Mouse (Mus musculus) heart, adult 11 months (tissue): ENCODE measurements at regions not wholly inside any gene's neighbourhood (a gene's known extent, or its start where the extent isn't known, plus 50 kb on each side); places are given as distances from the start of the nearest gene placed in this dataset.

Experiments used
- DNase-seq: peaks from one replicate; pipeline ENCODE4 v3.0.0; 2022

- no peak for DNase-seq
These were observed 301.9 kb downstream of the Hs3st3b1 start for GRCm38 (mm10) chr11:63620220-63620619.

GRCm38 (mm10) chr11:63630336-63630735 is 291.8 kb downstream of the Hs3st3b1 start:
- no peak for DNase-seq

GRCm38 (mm10) chr11:63657057-63657456 is 265.0 kb downstream of the Hs3st3b1 start:
- DNase-seq = peak; percentile 70

- DNase-seq = peak; percentile 62
These were observed 256.7 kb downstream of the Hs3st3b1 start for GRCm38 (mm10) chr11:63665268-63665934.

GRCm38 (mm10) chr11:63670477-63670876 is 251.6 kb downstream of the Hs3st3b1 start:
- DNase-seq = no peak

GRCm38 (mm10) chr11:63671816-63672215 is 250.3 kb downstream of the Hs3st3b1 start:
- DNase-seq = no peak

- DNase-seq = no peak
These were observed 244.2 kb downstream of the Hs3st3b1 start for GRCm38 (mm10) chr11:63677921-63678320.

- DNase-seq = no peak
These were observed 243.6 kb downstream of the Hs3st3b1 start for GRCm38 (mm10) chr11:63678382-63678905.

GRCm38 (mm10) chr11:63679491-63679890 is 242.6 kb downstream of the Hs3st3b1 start:
- DNase-seq = no peak

GRCm38 (mm10) chr11:63684228-63684980 is 237.7 kb downstream of the Hs3st3b1 start:
- peak; percentile 67 for DNase-seq

- no peak for DNase-seq
These were observed 231.0 kb downstream of the Hs3st3b1 start for GRCm38 (mm10) chr11:63691041-63691440.

- no peak for DNase-seq
These were observed 217.0 kb downstream of the Hs3st3b1 start for GRCm38 (mm10) chr11:63704995-63705580.

GRCm38 (mm10) chr11:63706057-63706456 is 216.0 kb downstream of the Hs3st3b1 start:
- no peak for DNase-seq

GRCm38 (mm10) chr11:63707093-63707492 is 215.0 kb downstream of the Hs3st3b1 start:
- DNase-seq = no peak

- DNase-seq = no peak
These were observed 213.7 kb downstream of the Hs3st3b1 start for GRCm38 (mm10) chr11:63708412-63708811.

GRCm38 (mm10) chr11:63712053-63712864 is 209.8 kb downstream of the Hs3st3b1 start:
- peak; percentile 64 for DNase-seq

GRCm38 (mm10) chr11:63722261-63722660 is 199.8 kb downstream of the Hs3st3b1 start:
- peak; percentile 31 for DNase-seq

GRCm38 (mm10) chr11:63730880-63731279 is 191.2 kb downstream of the Hs3st3b1 start:
- peak; percentile 84 for DNase-seq

- DNase-seq = no peak
These were observed 168.8 kb downstream of the Hs3st3b1 start for GRCm38 (mm10) chr11:63753260-63753659.

- no peak for DNase-seq
These were observed 167.3 kb downstream of the Hs3st3b1 start for GRCm38 (mm10) chr11:63754826-63755225.

GRCm38 (mm10) chr11:63758313-63758712 is 163.8 kb downstream of the Hs3st3b1 start:
- DNase-seq = peak; percentile 86

GRCm38 (mm10) chr11:63761561-63761960 is 160.5 kb downstream of the Hs3st3b1 start:
- no peak for DNase-seq
